Mouse (Mus musculus): ENCODE measurements at regions not wholly inside any gene's neighbourhood (a gene's known extent, or its start where the extent isn't known, plus 50 kb on each side); places are given as distances from the start of the nearest gene placed in this dataset.

GRCm38 (mm10) chr14:97170841-97171240 is 651.9 kb upstream of the Klhl1 start:
- no peak for DNase-seq

- no peak for DNase-seq
These were observed 646.9 kb upstream of the Klhl1 start for GRCm38 (mm10) chr14:97165793-97166192.

- DNase-seq, result no peak
These were observed 630.2 kb upstream of the Klhl1 start for GRCm38 (mm10) chr14:97148997-97149653.

- DNase-seq, result no peak
These were observed 597.2 kb upstream of the Klhl1 start for GRCm38 (mm10) chr14:97115918-97116635.

- no peak for DNase-seq
These were observed 582.3 kb upstream of the Klhl1 start for GRCm38 (mm10) chr14:97101090-97101675.

GRCm38 (mm10) chr14:97093389-97093788 is 574.5 kb upstream of the Klhl1 start:
- DNase-seq, result no peak

- no peak for DNase-seq
These were observed 570.0 kb upstream of the Klhl1 start for GRCm38 (mm10) chr14:97088863-97089262.

- no peak for DNase-seq
These were observed 568.4 kb upstream of the Klhl1 start for GRCm38 (mm10) chr14:97087346-97087745.

GRCm38 (mm10) chr14:97086363-97087309 is 567.7 kb upstream of the Klhl1 start:
- DNase-seq, result no peak

- no peak for DNase-seq
These were observed 555.9 kb upstream of the Klhl1 start for GRCm38 (mm10) chr14:97074808-97075207.

- DNase-seq, result no peak
These were observed 549.9 kb upstream of the Klhl1 start for GRCm38 (mm10) chr14:97068770-97069169.

GRCm38 (mm10) chr14:97068313-97068712 is 549.4 kb upstream of the Klhl1 start:
- no peak for DNase-seq

GRCm38 (mm10) chr14:97045321-97045720 is 526.4 kb upstream of the Klhl1 start:
- DNase-seq, result no peak

- DNase-seq, result no peak
These were observed 520.9 kb upstream of the Klhl1 start for GRCm38 (mm10) chr14:97039850-97040249.

- no peak for DNase-seq
These were observed 509.6 kb upstream of the Klhl1 start for GRCm38 (mm10) chr14:97028528-97028927.

- no peak for DNase-seq
These were observed 487.4 kb upstream of the Klhl1 start for GRCm38 (mm10) chr14:97006294-97006693.

GRCm38 (mm10) chr14:96995081-96995480 is 476.2 kb upstream of the Klhl1 start:
- DNase-seq, result no peak

GRCm38 (mm10) chr14:96990542-96991162 is 471.8 kb upstream of the Klhl1 start:
- DNase-seq, result no peak

- no peak for DNase-seq
These were observed 444.2 kb upstream of the Klhl1 start for GRCm38 (mm10) chr14:96963074-96963447.

GRCm38 (mm10) chr14:96962426-96963073 is 443.6 kb upstream of the Klhl1 start:
- DNase-seq, result no peak

GRCm38 (mm10) chr14:96956115-96956514 is 437.2 kb upstream of the Klhl1 start:
- peak; percentile 4 to 23 for DNase-seq

- no peak for DNase-seq
These were observed 435.6 kb upstream of the Klhl1 start for GRCm38 (mm10) chr14:96954462-96954861.

All from kidney, adult 8-10 months (tissue).